Mouse (Mus musculus): ENCODE measurements around the gene Olfr418. TPM values are rescaled to one million over a fixed set of nuclear protein-coding genes. Genes with fewer than 3 reads are reported as not detected.
A peak's percentile ranks its signal among the peaks of the same experiment; 100 is the strongest.
"Not testable (repeated sequence)": the region's sequence is repeated elsewhere in the genome, so short reads cannot be mapped to it uniquely, and the experiment has no call there.

Gene Olfr418
- total and polyA plus RNA-seq, 3 experiments = not detected

DNA sequence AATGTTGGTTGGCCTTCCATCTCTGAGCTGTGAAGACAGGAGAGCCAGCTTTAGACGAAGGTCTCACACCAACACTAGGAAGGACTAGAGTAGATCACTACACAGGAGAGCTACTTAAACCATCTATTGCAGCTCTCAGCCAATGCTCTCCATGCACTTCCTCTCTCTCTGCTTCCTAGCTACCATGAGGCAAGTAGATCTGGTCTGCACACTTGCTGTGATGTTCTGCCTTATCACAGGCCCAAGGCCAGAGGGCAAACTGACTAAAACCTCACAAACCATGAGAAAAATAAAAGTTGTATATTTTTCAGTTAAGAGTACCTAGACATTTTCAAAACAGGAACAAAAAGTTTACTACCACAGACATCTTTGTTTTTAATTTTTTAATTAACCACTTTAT lies 28.8 kb upstream of the Olfr418 start:
- not testable (repeated sequence) for H3K9ac ChIP-seq (ENCODE audit: control insufficient read depth, low read depth, low read length, poor library complexity, severe bottlenecking); H3K27me3 ChIP-seq (ENCODE audit: control insufficient read depth in 1 of 2, insufficient read depth in 2 of 2, low read length in 2 of 2); H3K4me3 ChIP-seq (ENCODE audit: control insufficient read depth in 1 of 2, insufficient read depth in 1 of 2, low read depth in 2 of 2, low read length in 2 of 2); H3K79me2 ChIP-seq (ENCODE audit: control insufficient read depth, insufficient read depth, low read length, poor library complexity); H3K9me3 ChIP-seq (replicated peaks; ENCODE audit: insufficient read depth, low read length)
- Histone ChIP-seq H3K4me1 (ENCODE audit: control insufficient read depth in 1 of 2, insufficient read depth in 2 of 2, low read length in 2 of 2) (peaks cover 12 to 18% of the 10 kb centered on the region in 2 experiments), H3K36me3 (ENCODE audit: control insufficient read depth in 1 of 2, insufficient read depth in 2 of 2, low read length in 2 of 2) (peaks cover 0 to 13% of the 10 kb centered on the region in 2 experiments; a peak in 3 of 4 replicates), H3K27ac (ENCODE audit: control insufficient read depth, low read depth, low read length) (peak overlapping the region; percentile 39; the same call in 1 of the 2 replicates)
- peak; percentile 65 for DNase-seq (ENCODE audit: low read depth, low spot score)
- TF ChIP-seq EP300 (IDR thresholded peaks at IDR 0.05; ENCODE audit: low read depth in 1 of 2, low read length in 2 of 2) (peak in 1 of 2 experiments; percentile 35; a peak in 1 of 4 replicates), ETS1 (IDR thresholded peaks at IDR 0.05; ENCODE audit: low read depth, low read length) (peak; percentile 10; the same call in 1 of the 2 replicates)

DNA sequence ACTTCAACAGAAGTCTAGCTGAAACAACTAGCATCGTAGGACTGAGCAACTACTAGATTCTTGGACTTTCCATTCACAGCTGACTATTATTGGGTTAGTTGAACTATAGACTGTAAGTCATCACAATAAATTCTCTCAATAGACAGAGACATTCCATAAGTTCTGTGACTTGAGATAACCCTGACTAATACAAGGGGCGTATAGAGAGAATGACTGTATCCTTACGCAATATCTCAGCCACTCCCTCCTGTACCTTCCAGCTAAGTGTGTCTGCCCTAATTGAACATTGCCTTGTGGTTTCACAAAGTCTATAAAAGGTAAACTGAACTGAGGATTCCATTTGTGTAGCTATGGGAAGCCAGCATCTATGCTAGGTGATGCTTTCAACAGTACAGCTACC lies 15.9 kb upstream of the Olfr418 start:
- DNase-seq (ENCODE audit: low read depth, low spot score) = no peak
- Histone ChIP-seq H3K36me3 (ENCODE audit: control insufficient read depth in 1 of 2, insufficient read depth in 2 of 2, low read length in 2 of 2) (no peaks in the 10 kb centered on the region), H3K9ac (ENCODE audit: control insufficient read depth, low read depth, low read length, poor library complexity, severe bottlenecking) (no peak overlapping the region), H3K9me3 (replicated peaks; ENCODE audit: insufficient read depth, low read length) (no peaks in the 10 kb centered on the region), H3K27ac (ENCODE audit: control insufficient read depth, low read depth, low read length) (no peak overlapping the region), H3K79me2 (ENCODE audit: control insufficient read depth, insufficient read depth, low read length, poor library complexity) (no peaks in the 10 kb centered on the region), H3K4me1 (ENCODE audit: control insufficient read depth in 1 of 2, insufficient read depth in 2 of 2, low read length in 2 of 2) (no peaks in the 10 kb centered on the region), H3K27me3 (ENCODE audit: control insufficient read depth in 1 of 2, insufficient read depth in 2 of 2, low read length in 2 of 2) (no peaks in the 10 kb centered on the region), H3K4me3 (ENCODE audit: control insufficient read depth in 1 of 2, insufficient read depth in 1 of 2, low read depth in 2 of 2, low read length in 2 of 2) (no peak overlapping the region)
- TF ChIP-seq EP300 (IDR thresholded peaks at IDR 0.05; ENCODE audit: low read depth in 1 of 2, low read length in 2 of 2) = no peak
- no peak for TF ChIP-seq ETS1 (IDR thresholded peaks at IDR 0.05; ENCODE audit: low read depth, low read length)
- TF ChIP-seq CTCF (IDR thresholded peaks at IDR 0.05 in 2 of 3, conservative IDR thresholded peaks at IDR 0.05 in 1 of 3; ENCODE audit: control insufficient read depth in 1 of 3, insufficient read depth in 1 of 3, low read depth in 2 of 3, low read length in 3 of 3, poor library complexity in 1 of 3, severe bottlenecking in 1 of 3) = no peak
- no peak for TF ChIP-seq CHD1 (IDR thresholded peaks at IDR 0.05; ENCODE audit: low read depth, low read length)
- TF ChIP-seq ELF1 (IDR thresholded peaks at IDR 0.05; ENCODE audit: low read depth, low read length) = no peak
- no peak for TF ChIP-seq NELFE (IDR thresholded peaks at IDR 0.05; ENCODE audit: low read depth, low read length)
- TF ChIP-seq POLR2A (IDR thresholded peaks at IDR 0.05; ENCODE audit: control insufficient read depth in 1 of 2, insufficient read depth in 1 of 2, low read depth in 1 of 2, low read length in 2 of 2, poor library complexity in 1 of 2) = no peak
- TF ChIP-seq TAL1 (IDR thresholded peaks at IDR 0.05; ENCODE audit: low read length) = no peak
- no peak for TF ChIP-seq BHLHE40 (IDR thresholded peaks at IDR 0.05; ENCODE audit: borderline replicate concordance, low read depth, low read length)
- no peak for TF ChIP-seq SMC3 (IDR thresholded peaks at IDR 0.05; ENCODE audit: low read depth, low read length)
- no peak for TF ChIP-seq SIN3A (IDR thresholded peaks at IDR 0.05; ENCODE audit: low read length)
- TF ChIP-seq ZC3H11A (IDR thresholded peaks at IDR 0.05; ENCODE audit: low read depth, low read length) = no peak
- no peak for TF ChIP-seq USF2 (IDR thresholded peaks at IDR 0.05; ENCODE audit: borderline replicate concordance in 1 of 2, insufficient read depth in 1 of 2, low read depth in 1 of 2, low read length in 2 of 2)
- TF ChIP-seq RCOR1 (IDR thresholded peaks at IDR 0.05; ENCODE audit: low read depth, low read length) = no peak
- no peak for TF ChIP-seq TBP (IDR thresholded peaks at IDR 0.05; ENCODE audit: low read depth, low read length)
- no peak for TF ChIP-seq USF1 (IDR thresholded peaks at IDR 0.05; ENCODE audit: low read depth, low read length)
- no peak for TF ChIP-seq KAT2A (conservative IDR thresholded peaks at IDR 0.05; ENCODE audit: low read depth, low read length)
- TF ChIP-seq UBTF (IDR thresholded peaks at IDR 0.05; ENCODE audit: borderline replicate concordance, insufficient read depth, low read depth, low read length) = no peak
- TF ChIP-seq MYB (IDR thresholded peaks at IDR 0.05; ENCODE audit: low read depth, low read length) = no peak
- no peak for TF ChIP-seq POLR2AphosphoS2 (IDR thresholded peaks at IDR 0.05; ENCODE audit: low read length)
